Mouse (Mus musculus) liver, embryonic 11.5 days (tissue): ENCODE results near the gene Ankrd65. TPM values are rescaled to one million over a fixed set of nuclear protein-coding genes. Genes with fewer than 3 reads are reported as not detected.
"Not testable (repeated sequence)": the region's sequence is repeated elsewhere in the genome, so short reads cannot be mapped to it uniquely, and the experiment has no call there.

Experiments used
- ATAC-seq: fragments of 200-750 bp; cut with Nextera tagmentation; replicated peaks from 2 replicates; pipeline ENCODE4 v1.8.0; 2017; ENCODE audit warnings: moderate number of reproducible peaks, mild to moderate bottlenecking, moderate TSS enrichment, moderate library complexity; ENCODE audit not compliant: low FRiP score
- DNase-seq: peaks from one replicate; pipeline ENCODE4 v3.0.0-alpha.2; 2017; ENCODE audit warnings: low spot score
- H3K27ac ChIP-seq: fragments of 300-500 bp; sonication (generic); 2 replicates; pipeline ENCODE4 v1.5.1; 2014; ENCODE audit warnings: mild to moderate bottlenecking, low read depth, low read length, control low read depth
- H3K27me3 ChIP-seq: fragments of 300-500 bp; sonication (generic); replicated peaks from 2 replicates; pipeline ENCODE4 v1.6.1; 2014; ENCODE audit warnings: low read length, mixed read lengths; ENCODE audit not compliant: control insufficient read depth, insufficient read depth
- H3K36me3 ChIP-seq: fragments of 300-500 bp; sonication (generic); 2 replicates; pipeline ENCODE4 v1.6.1; 2014; ENCODE audit warnings: mild to moderate bottlenecking, low read length, moderate library complexity, mixed read lengths; ENCODE audit not compliant: control insufficient read depth, insufficient read depth
- H3K4me1 ChIP-seq: fragments of 300-500 bp; sonication (generic); replicated peaks from 2 replicates; pipeline ENCODE4 v1.6.1; 2014; ENCODE audit warnings: low read length, mixed read lengths; ENCODE audit not compliant: control insufficient read depth, insufficient read depth
- H3K4me2 ChIP-seq: fragments of 300-500 bp; sonication (generic); 2 replicates; pipeline ENCODE4 v1.6.1; 2014; ENCODE audit warnings: mild to moderate bottlenecking, control low read depth, moderate library complexity
- H3K4me3 ChIP-seq: fragments of 300-500 bp; sonication (generic); 2 replicates; pipeline ENCODE4 v1.5.1; 2014; ENCODE audit warnings: low read depth, low read length, control low read depth
- H3K9ac ChIP-seq: fragments of 300-500 bp; sonication (generic); 2 replicates; pipeline ENCODE4 v1.6.1; 2014; ENCODE audit warnings: low read depth, low read length, control low read depth
- H3K9me3 ChIP-seq: fragments of 300-500 bp; sonication (generic); 2 replicates; pipeline ENCODE4 v1.6.1; 2016; ENCODE audit warnings: low read length, inconsistent platforms, mixed read lengths; ENCODE audit not compliant: control insufficient read depth
- WGBS: fragments of 180-500 bp; shearing (Covaris S2); extraction: QIAGEN DNeasy Blood & Tissue Kit; methylation state at CpG from one replicate; pipeline ENCODE4 v1.1.7; 2014; 5-methylcytosine and 5-hydroxymethylcytosine counted together
- polyA plus RNA-seq: library from polyadenylated mRNA; unstranded; fragments of >200 nt; fragmentation: Nextera tagmentation; extraction: Ambion mirVana; gene quantifications from 2 replicates; pipeline ENCODE4 v1.2.1, GENCODE M21; 2014

Gene Ankrd65
- polyA plus RNA-seq, 1 experiment from 2014 or later: not detected

DNA sequence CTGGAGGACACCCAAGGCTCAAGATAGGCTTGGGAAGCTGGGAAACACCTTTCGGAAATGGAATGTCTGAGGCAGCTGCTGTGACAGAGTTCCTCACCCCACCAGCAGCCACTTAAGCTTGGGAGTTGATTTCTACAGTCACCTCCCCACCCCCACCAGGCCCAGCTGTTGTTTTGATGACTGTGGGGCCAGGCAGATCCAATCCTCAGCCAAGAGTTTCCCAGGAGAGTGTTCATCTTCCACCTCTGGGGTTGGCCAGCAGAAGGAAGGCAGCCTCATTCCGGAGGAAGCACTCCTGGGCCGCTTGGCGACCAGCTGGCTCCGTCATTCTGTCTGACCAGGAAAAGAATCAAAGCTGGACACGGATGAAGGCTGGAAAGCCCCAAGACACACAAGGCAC, 9.3 kb upstream of the Ankrd65 start:
- Histone ChIP-seq H3K27me3 (peaks cover 1% of the 10 kb centered on the region), H3K9ac (no peak overlapping the region), H3K4me1 (peaks cover 18% of the 10 kb centered on the region)

DNA sequence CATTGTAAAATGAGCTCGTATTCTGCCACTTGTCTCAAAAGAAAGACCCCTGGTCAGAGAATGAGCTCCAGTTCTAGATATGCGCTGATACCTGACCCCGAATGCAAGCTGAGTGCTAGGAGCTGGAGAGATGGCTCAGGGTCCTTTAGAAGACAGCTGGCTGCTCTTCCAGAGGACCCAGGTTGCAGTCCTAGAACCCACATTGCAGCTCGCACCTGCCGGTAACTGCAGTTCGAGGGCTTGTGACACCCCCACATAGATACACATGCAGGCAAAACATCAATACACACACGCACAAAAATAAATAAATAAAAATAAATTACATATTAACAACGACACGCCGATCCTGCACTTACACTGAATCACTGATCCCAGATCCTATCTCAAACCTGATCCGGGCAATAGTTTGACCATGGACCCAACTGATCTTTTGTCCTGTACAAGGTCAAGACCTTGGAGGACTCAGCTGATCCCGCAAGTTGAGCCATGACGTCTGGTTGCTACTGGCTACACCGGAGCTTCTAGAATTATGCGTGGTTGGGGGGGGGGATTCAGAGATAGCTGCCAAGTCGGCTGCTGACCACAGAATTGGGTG, 6.7 kb upstream of the Ankrd65 start:
- DNase-seq (no peak), ATAC-seq (0 out of 2 replicates have a peak, but pooled peaks have one; percentile 1)
- 38% methylated on average over 16 of the region's 16 CpGs for WGBS
- Histone ChIP-seq H3K4me3 (peak overlapping the region; percentile 65), H3K27ac (peak overlapping the region; percentile 44; the same call in 1 of the 2 replicates), H3K9me3 (no peaks in the 10 kb centered on the region), H3K27me3 (no peaks in the 10 kb centered on the region; the same call in 1 of the 2 replicates), H3K4me2 (peak overlapping the region; percentile 90), H3K9ac (peak overlapping the region; percentile 80), H3K36me3 (no peaks in the 10 kb centered on the region), H3K4me1 (peaks cover 10% of the 10 kb centered on the region; the same call in 1 of the 2 replicates)

More for the DNA sequence above, 9.3 kb upstream of the Ankrd65 start:
- ATAC-seq (no peak), DNase-seq (no peak)
- no peak overlapping the region for H3K27ac ChIP-seq
- H3K9me3 ChIP-seq: no peaks in the 10 kb centered on the region
- no peak overlapping the region for H3K4me3 ChIP-seq
- 37% methylated on average over 6 of the region's 6 CpGs for WGBS
- H3K36me3 ChIP-seq: no peaks in the 10 kb centered on the region
- no peak overlapping the region for H3K4me2 ChIP-seq

DNA sequence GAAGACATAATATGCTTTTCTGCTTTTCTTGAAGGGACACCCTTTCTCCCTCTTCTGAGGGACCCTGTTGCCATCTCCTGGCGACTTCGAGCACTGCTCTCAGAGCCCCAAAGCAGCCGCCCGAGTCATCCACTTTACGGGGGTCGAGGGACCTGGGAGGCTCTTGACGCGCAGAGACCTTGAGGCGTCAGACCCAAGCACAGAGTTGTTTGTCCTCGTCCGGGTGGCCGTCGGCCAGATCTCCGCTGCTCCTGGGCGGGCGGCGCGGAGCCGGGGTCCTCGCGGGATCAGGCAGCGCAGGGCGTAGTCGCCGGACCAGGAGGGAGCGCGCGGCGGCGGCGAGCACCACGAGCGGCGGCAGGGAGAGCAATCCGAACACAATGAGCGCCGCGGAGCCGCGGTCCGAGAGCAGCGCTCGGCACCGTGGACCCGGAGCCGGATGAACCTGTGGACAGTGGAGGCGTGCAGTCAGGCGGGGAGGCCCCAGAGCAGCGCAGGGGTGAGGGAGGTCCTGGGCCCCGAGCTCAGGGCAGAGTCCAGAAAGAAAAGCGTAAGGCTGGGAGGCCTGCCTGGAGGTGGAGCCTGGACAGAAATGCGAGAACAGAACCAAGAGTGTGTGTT, 6.0 kb upstream of the Ankrd65 start:
- Histone ChIP-seq H3K9me3 (no peaks in the 10 kb centered on the region), H3K36me3 (no peaks in the 10 kb centered on the region), H3K4me3 (peak overlapping the region; percentile 65), H3K4me1 (peaks cover 10% of the 10 kb centered on the region; the same call in 1 of the 2 replicates), H3K4me2 (peak overlapping the region; percentile 90), H3K27ac (peak overlapping the region; percentile 44; the same call in 1 of the 2 replicates), H3K27me3 (no peaks in the 10 kb centered on the region; the same call in 1 of the 2 replicates), H3K9ac (peak overlapping the region; percentile 80)
- peak; percentile 81 for DNase-seq
- ATAC-seq: peak; percentile 80
- under 1% methylated on average over 52 of the region's 52 CpGs for WGBS

DNA sequence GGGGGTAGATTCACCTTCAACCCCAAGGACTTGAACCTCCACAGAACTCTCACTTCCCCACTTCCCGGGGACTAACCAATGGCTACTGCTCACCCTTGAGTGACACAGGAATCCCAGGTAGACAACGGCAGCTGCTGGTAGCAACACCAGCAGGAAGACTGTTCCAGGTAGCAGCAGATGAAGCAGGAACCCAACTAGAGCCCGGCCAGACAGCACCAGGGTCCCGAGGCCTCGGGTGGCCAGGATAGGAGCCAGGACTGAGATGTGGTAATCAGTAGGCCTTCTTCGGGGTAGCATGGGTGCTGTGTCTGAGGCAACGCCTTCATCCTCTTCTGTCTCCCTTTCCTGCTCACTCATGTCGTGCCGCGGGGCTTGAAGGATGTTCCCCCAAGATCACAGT, 5.0 kb upstream of the Ankrd65 start:
- Histone ChIP-seq H3K36me3 (no peaks in the 10 kb centered on the region), H3K9me3 (no peaks in the 10 kb centered on the region), H3K4me3 (no peak overlapping the region), H3K27me3 (no peaks in the 10 kb centered on the region; the same call in 1 of the 2 replicates), H3K27ac (no peak overlapping the region), H3K4me1 (peaks cover 10% of the 10 kb centered on the region; the same call in 1 of the 2 replicates), H3K4me2 (no peak overlapping the region), H3K9ac (no peak overlapping the region)
- WGBS: 76% methylated on average over 10 of the region's 10 CpGs
- DNase-seq (no peak), ATAC-seq (no peak)

DNA sequence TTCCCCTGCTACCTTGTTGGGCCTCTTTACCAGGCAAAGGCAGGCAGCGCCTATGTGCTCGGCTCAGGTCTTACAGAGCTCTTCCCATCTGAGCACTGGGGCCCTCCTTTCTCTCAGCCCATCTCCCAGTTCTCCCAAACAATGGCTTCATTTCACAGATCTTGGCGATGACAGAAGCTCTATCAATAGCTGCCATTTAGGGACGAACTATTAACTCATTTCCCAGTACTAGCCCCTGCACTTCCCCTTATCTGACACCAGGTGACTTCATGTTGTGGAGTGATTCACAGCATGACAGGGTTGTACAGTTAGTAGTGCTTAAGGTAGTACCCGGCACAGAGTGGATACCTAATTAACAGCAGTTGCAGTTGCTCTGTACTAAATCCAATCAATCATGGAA, 4.4 kb upstream of the Ankrd65 start, which contains the start of gene Tmem88b:
Tmem88b (minus strand) TSS at position 56 of the 400 bp plus-strand sequence.
- Histone ChIP-seq H3K9ac (peak within 1 kb of the TSS; percentile 80), H3K36me3 (no peaks in the 10 kb centered on the region), H3K4me3 (peak within 1 kb of the TSS; percentile 65), H3K4me1 (peaks cover 10% of the 10 kb centered on the region; the same call in 1 of the 2 replicates), H3K9me3 (no peaks in the 10 kb centered on the region), H3K27me3 (no peaks in the 10 kb centered on the region; the same call in 1 of the 2 replicates), H3K4me2 (peak within 1 kb of the TSS; percentile 90), H3K27ac (no peak within 1 kb of the TSS)
- no peak for ATAC-seq
- 68% methylated on average over 5 of the region's 5 CpGs for WGBS
- no peak for DNase-seq

DNA sequence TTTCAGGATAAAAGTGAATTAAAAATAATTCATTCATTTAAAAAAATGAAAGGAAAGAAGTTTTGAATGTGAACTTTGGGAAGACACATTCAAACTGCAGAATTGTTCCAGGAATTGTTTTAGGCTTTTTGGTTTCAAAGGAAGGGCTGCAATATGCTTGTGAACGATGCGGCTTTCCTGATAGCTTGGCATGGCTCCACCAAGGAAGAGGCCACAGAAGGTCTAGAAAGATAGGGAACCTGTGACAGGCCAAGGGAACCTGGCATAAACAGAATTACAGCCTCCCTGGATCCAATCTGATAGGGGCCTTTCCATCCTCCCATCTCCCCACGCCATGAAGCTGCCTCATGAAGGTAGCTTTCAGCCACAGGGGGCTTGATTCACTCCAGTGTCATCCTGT, 1.9 kb upstream of the Ankrd65 start:
- Histone ChIP-seq H3K4me2 (no peak overlapping the region), H3K27ac (no peak overlapping the region), H3K27me3 (peaks cover 7% of the 10 kb centered on the region; the same call in 1 of the 2 replicates), H3K4me3 (no peak overlapping the region), H3K36me3 (no peaks in the 10 kb centered on the region), H3K9ac (no peak overlapping the region), H3K4me1 (peaks cover 13% of the 10 kb centered on the region; the same call in 1 of the 2 replicates), H3K9me3 (no peaks in the 10 kb centered on the region)
- DNase-seq (no peak), ATAC-seq (no peak)
- 62% methylated on average over 3 of the region's 3 CpGs for WGBS

DNA sequence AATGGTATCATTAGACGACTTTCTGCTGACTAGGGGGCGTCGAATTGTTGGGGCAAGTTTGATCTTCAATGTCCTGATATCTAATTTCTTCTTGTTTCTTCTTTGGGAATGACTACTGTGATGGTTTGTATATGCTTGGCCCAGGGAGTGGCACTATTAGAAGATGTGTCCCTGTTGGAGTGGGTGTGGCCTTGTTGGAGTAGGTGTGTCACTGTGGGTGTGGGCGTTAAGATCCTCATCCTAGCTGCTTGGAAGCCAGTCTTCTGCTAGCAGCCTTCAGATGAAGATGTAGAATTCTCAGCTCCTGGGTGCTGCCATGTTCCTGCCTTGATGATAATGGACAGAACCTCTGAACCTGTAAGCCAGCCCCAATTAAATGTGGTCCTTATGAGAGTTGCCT, 1.4 kb upstream of the Ankrd65 start:
- not testable (repeated sequence) for H3K4me2 ChIP-seq, H3K27me3 ChIP-seq, H3K4me1 ChIP-seq, DNase-seq, H3K9ac ChIP-seq, H3K27ac ChIP-seq, H3K36me3 ChIP-seq, ATAC-seq, H3K9me3 ChIP-seq, H3K4me3 ChIP-seq
- whole genome bisulfite sequencing: 75% methylated on average over 4 of the region's 4 CpGs

DNA sequence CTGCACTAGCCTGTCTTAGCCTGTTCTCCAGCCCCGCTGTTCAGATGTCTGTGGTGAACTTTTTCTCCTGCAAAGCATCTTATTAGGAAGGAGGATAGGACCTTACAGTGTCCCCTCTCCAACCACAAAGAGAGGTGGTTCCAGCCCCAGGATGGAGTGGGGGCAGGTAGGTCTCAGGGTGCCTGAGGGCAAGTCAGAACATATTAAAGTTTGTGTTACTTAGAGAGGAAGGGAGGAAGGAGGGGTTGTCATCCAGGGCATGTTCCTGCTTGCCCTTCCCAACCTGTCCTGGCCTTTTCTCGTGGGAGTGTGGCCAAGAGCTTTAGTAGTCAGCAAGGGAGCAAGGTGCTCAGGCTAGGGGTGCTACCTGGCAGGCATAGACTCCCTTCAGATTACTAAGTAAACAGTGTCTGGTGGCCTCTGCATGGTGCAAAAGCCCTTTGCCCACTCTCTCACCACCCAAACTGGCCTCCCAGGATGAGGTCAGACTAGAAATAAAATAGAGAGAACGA, 467 bp downstream of the Ankrd65 start:
- no peak overlapping the region for H3K9ac ChIP-seq
- no peaks in the 10 kb centered on the region for H3K36me3 ChIP-seq
- H3K27ac ChIP-seq: no peak overlapping the region
- no peak for ATAC-seq
- H3K9me3 ChIP-seq: no peaks in the 10 kb centered on the region
- peaks cover 7% of the 10 kb centered on the region; the same call in 1 of the 2 replicates for H3K27me3 ChIP-seq
- 0 out of 2 replicates have a peak, but pooled peaks cover 4% of the 10 kb centered on the region for H3K4me1 ChIP-seq
- DNase-seq: no peak
- no peak overlapping the region for H3K4me3 ChIP-seq
- no peak overlapping the region for H3K4me2 ChIP-seq
- 71% methylated on average over 3 of the region's 3 CpGs for WGBS
